Mouse (Mus musculus) forebrain, embryonic 13.5 days (tissue): ENCODE measurements around the gene Rtn4rl2. TPM values are rescaled to one million over a fixed set of nuclear protein-coding genes. Genes with fewer than 3 reads are reported as not detected.

Experiments used
- ATAC-seq: fragments of 200-750 bp; cut with Nextera tagmentation; 2 replicates; pipeline ENCODE4 v1.8.0; 2017
- H3K27ac ChIP-seq: fragments of 300-500 bp; sonication (generic); 2 replicates; pipeline ENCODE4 v1.5.1; 2015; ENCODE audit warnings: inconsistent platforms, mild to moderate bottlenecking, moderate library complexity
- H3K27me3 ChIP-seq: fragments of 300-500 bp; sonication (generic); 2 replicates; pipeline ENCODE4 v1.6.1; 2015; ENCODE audit warnings: mild to moderate bottlenecking, inconsistent platforms
- H3K36me3 ChIP-seq: fragments of 300-500 bp; sonication (generic); 2 replicates; pipeline ENCODE4 v1.6.1; 2015; ENCODE audit warnings: mild to moderate bottlenecking, inconsistent platforms; ENCODE audit not compliant: poor library complexity, severe bottlenecking
- H3K4me1 ChIP-seq: fragments of 300-500 bp; sonication (generic); 2 replicates; pipeline ENCODE4 v1.6.1; 2015; ENCODE audit warnings: inconsistent platforms
- H3K4me2 ChIP-seq: fragments of 300-500 bp; sonication (generic); 2 replicates; pipeline ENCODE4 v1.6.1; 2015; ENCODE audit warnings: inconsistent platforms, mild to moderate bottlenecking, moderate library complexity
- H3K4me3 ChIP-seq: fragments of 300-500 bp; sonication (generic); 2 replicates; pipeline ENCODE4 v1.5.1; 2015; ENCODE audit warnings: mild to moderate bottlenecking, inconsistent platforms
- H3K9ac ChIP-seq: fragments of 300-500 bp; sonication (generic); 2 replicates; pipeline ENCODE4 v1.6.1; 2015; ENCODE audit warnings: mild to moderate bottlenecking, inconsistent platforms
- H3K9me3 ChIP-seq: fragments of 300-500 bp; sonication (generic); replicated peaks from 2 replicates; pipeline ENCODE4 v1.6.1; 2016; ENCODE audit warnings: inconsistent platforms
- WGBS: fragments of 180-500 bp; shearing (Covaris S2); methylation state at CpG from one replicate; pipeline ENCODE4 v1.1.7; 2015; 5-methylcytosine and 5-hydroxymethylcytosine counted together
- polyA plus RNA-seq: library from polyadenylated mRNA; unstranded; fragments of >200 nt; fragmentation: Nextera tagmentation; extraction: Ambion mirVana; gene quantifications from 2 replicates; pipeline ENCODE4 v1.2.1, GENCODE M21; 2015

The Rtn4rl2 gene
- polyA plus RNA-seq, 1 experiment from 2014 or later, result 5.6 TPM

DNA sequence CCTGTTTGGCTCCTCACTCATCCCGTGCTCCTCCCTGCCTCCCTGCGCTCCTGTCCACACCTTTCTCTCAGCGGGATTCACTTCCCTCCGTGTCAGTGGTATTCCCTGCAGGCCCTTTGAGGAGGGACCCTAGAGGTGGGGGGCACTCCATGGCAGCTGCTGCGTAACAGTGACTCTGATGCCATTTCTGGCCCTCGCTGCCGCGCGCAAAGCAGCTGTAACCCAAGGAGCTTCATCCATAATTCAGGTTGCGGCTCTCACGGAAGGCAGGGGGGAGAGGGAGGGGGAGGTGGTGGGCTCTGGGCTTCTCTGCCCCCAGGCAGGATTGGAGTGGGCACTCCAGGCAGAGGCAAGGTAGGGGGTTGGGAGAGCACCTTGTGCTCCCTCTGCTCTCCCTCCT lies 3.0 kb downstream of the Rtn4rl2 start:
- Histone ChIP-seq H3K27me3 (peaks cover 75% of the 10 kb centered on the region), H3K9me3 (no peaks in the 10 kb centered on the region), H3K27ac (no peak overlapping the region), H3K4me1 (peaks cover 41% of the 10 kb centered on the region), H3K36me3 (0 out of 2 replicates have a peak, but pooled peaks cover 4% of the 10 kb centered on the region), H3K9ac (no peak overlapping the region), H3K4me2 (peak overlapping the region; percentile 93), H3K4me3 (peak overlapping the region; percentile 14)
- no peak for ATAC-seq
- WGBS, result 6% methylated on average over 11 of the region's 11 CpGs

- peak overlapping the region; percentile 14; the same call in 1 of the 2 replicates for H3K4me3 ChIP-seq
- 10% methylated on average over 6 of the region's 6 CpGs for WGBS
- H3K9me3 ChIP-seq, result no peaks in the 10 kb centered on the region
- H3K4me1 ChIP-seq, result peaks cover 40% of the 10 kb centered on the region
- H3K36me3 ChIP-seq, result 0 out of 2 replicates have a peak, but pooled peaks cover 4% of the 10 kb centered on the region
- ATAC-seq, result no peak
- H3K4me2 ChIP-seq, result peak overlapping the region; percentile 93
- no peak overlapping the region for H3K9ac ChIP-seq
- H3K27me3 ChIP-seq, result peaks cover 74% of the 10 kb centered on the region
- H3K27ac ChIP-seq, result no peak overlapping the region
These were observed 3.4 kb downstream of the Rtn4rl2 start for GRCm38 (mm10) chr2:84883084-84883483.

GRCm38 (mm10) chr2:84882606-84883005 lies 3.9 kb downstream of the Rtn4rl2 start:
- H3K4me2 ChIP-seq, result peak overlapping the region; percentile 93
- H3K36me3 ChIP-seq, result 0 out of 2 replicates have a peak, but pooled peaks cover 4% of the 10 kb centered on the region
- no peak overlapping the region for H3K27ac ChIP-seq
- H3K4me1 ChIP-seq, result peaks cover 35% of the 10 kb centered on the region
- no peaks in the 10 kb centered on the region for H3K9me3 ChIP-seq
- peak overlapping the region; percentile 40 for H3K9ac ChIP-seq
- ATAC-seq, result no peak
- 8% methylated on average over 23 of the region's 23 CpGs for WGBS
- peaks cover 69% of the 10 kb centered on the region for H3K27me3 ChIP-seq
- H3K4me3 ChIP-seq, result 0 out of 2 replicates have a peak overlapping the region, but pooled peaks have one; percentile 7

DNA sequence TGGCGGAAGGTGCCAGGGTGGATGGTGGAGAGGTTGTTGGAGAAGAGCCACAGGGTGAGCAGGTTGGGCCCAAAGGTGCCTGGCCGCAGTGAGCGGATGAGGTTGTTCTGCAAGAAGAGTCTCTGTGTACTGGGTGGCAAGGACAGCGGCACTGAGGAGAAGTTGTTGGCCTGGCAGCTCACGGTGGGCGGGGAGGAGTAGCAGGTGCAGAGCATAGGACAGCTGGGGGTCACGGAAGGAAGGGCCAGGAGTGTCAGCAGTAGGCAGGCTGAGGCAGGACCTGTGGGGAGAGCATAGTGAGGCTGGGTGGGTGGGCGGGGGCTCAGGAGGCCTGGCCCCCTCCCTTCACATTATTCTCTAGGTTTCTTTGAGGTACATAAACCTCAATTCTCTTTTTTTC lies 5.9 kb downstream of the Rtn4rl2 start:
- no peak for ATAC-seq
- Histone ChIP-seq H3K4me2 (no peak overlapping the region), H3K36me3 (peaks cover 10% of the 10 kb centered on the region; the same call in 1 of the 2 replicates), H3K27me3 (peaks cover 61% of the 10 kb centered on the region), H3K9me3 (no peaks in the 10 kb centered on the region), H3K27ac (no peak overlapping the region), H3K9ac (no peak overlapping the region), H3K4me3 (no peak overlapping the region), H3K4me1 (peaks cover 28% of the 10 kb centered on the region)
- 81% methylated on average over 8 of the region's 8 CpGs for WGBS

GRCm38 (mm10) chr2:84875842-84876241 lies 10.7 kb downstream of the Rtn4rl2 start:
- Histone ChIP-seq H3K9me3 (no peaks in the 10 kb centered on the region), H3K27me3 (peaks cover 62% of the 10 kb centered on the region), H3K9ac (no peak overlapping the region), H3K4me3 (no peak overlapping the region), H3K36me3 (peaks cover 15% of the 10 kb centered on the region; the same call in 1 of the 2 replicates), H3K4me2 (no peak overlapping the region), H3K4me1 (peaks cover 20% of the 10 kb centered on the region), H3K27ac (no peak overlapping the region)
- no peak; the same call in 1 of the 2 replicates for ATAC-seq
- WGBS, result 60% methylated on average over 6 of the region's 6 CpGs

GRCm38 (mm10) chr2:84872105-84872716 lies 14.3 kb downstream of the Rtn4rl2 start:
- no peaks in the 10 kb centered on the region for H3K9me3 ChIP-seq
- 1% methylated on average over 74 of the region's 78 CpGs for WGBS
- peak; percentile 19; the same call in 1 of the 2 replicates for ATAC-seq
- H3K4me1 ChIP-seq, result peaks cover 28% of the 10 kb centered on the region
- H3K9ac ChIP-seq, result peak overlapping the region; percentile 58
- peak overlapping the region; percentile 48 for H3K4me3 ChIP-seq
- H3K36me3 ChIP-seq, result peaks cover 11% of the 10 kb centered on the region; the same call in 1 of the 2 replicates
- H3K27me3 ChIP-seq, result peaks cover 84% of the 10 kb centered on the region
- peak overlapping the region; percentile 81 for H3K4me2 ChIP-seq
- H3K27ac ChIP-seq, result no peak overlapping the region

DNA sequence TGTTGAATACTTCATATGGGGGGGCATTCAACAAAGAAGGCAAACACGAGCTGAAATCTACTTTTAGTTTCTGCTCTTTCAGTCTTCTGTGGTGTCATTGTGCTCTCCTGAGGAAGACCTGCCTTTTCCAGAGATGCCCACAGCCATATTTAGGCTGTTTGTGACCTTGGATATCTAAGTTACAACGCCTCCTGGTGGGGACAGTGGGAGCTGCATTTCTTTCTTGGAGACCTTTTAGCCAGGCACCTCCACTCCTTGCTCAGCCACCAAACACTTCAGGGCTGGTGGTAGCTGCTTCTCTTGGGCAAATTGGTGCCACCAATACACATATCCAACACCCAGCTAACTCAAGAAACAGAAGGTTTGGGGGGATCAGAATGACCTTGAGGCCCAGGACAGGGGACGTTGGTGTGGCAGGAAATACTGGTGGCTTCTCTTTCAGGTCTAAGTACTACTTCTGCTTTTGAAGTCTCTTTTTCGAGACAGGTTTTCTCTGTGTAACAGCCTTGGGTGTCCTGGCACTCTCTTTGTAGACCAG lies 15.8 kb downstream of the Rtn4rl2 start:
- Histone ChIP-seq H3K27me3 (peaks cover 84% of the 10 kb centered on the region), H3K4me2 (no peak overlapping the region)

DNA sequence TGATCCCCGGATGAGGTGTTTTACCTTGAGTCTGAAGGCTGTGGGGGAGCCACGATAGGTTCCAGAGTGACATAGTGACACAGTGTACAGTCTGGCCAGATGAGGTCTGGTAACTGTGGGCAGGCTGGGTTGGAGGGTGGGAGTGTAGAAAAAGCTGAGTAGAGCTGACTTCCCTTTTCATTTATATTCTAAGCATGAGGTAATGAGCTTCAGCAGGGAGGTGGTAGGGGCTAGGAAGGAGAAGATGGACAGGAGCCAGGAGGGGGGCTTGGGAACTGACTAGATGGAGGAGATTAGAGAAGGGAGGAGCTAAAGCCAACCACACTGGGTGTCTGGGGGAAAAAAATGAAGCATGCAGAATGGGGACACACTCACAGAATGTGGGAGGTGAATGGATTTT lies 17.5 kb downstream of the Rtn4rl2 start:
- Histone ChIP-seq H3K4me2 (no peak overlapping the region), H3K4me1 (peaks cover 40% of the 10 kb centered on the region), H3K36me3 (peaks cover 5% of the 10 kb centered on the region; the same call in 1 of the 2 replicates), H3K9me3 (no peaks in the 10 kb centered on the region), H3K9ac (no peak overlapping the region), H3K27me3 (peaks cover 75% of the 10 kb centered on the region), H3K27ac (peak overlapping the region; percentile 40; the same call in 1 of the 2 replicates), H3K4me3 (no peak overlapping the region)
- WGBS, result 66% methylated on average over 2 of the region's 2 CpGs
- ATAC-seq, result peak; percentile 17; the same call in 1 of the 2 replicates

More for the DNA sequence above, 15.8 kb downstream of the Rtn4rl2 start:
- Histone ChIP-seq H3K9me3 (no peaks in the 10 kb centered on the region), H3K4me1 (peaks cover 39% of the 10 kb centered on the region), H3K27ac (no peak overlapping the region), H3K36me3 (peaks cover 5% of the 10 kb centered on the region; the same call in 1 of the 2 replicates), H3K9ac (no peak overlapping the region), H3K4me3 (no peak overlapping the region)
- 60% methylated on average over 4 of the region's 4 CpGs for WGBS
- no peak for ATAC-seq

DNA sequence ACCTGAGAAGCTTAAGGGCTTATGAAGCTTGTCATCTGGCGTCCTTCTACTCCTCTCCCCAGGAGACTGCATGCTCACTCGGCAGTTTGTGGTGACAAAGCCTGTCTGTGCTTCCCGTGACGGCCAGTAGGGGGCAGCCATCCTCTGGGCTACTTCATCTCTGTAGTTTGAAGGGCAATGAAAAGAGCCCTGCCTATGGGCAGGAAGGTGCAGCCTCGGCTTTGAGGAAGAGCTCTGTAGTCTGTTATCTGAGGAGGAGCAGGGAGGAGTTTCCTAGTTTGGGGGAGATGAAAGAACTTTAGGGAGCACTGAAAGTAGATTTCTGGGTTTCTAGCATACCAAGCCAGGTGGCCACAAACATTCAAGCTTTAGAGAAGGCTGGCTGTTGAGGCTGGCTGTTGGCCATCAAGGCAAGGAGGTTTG lies 18.0 kb downstream of the Rtn4rl2 start:
- peaks cover 5% of the 10 kb centered on the region; the same call in 1 of the 2 replicates for H3K36me3 ChIP-seq
- no peak overlapping the region for H3K4me3 ChIP-seq
- H3K4me2 ChIP-seq, result no peak overlapping the region
- no peaks in the 10 kb centered on the region for H3K9me3 ChIP-seq
- peak overlapping the region; percentile 40; the same call in 1 of the 2 replicates for H3K27ac ChIP-seq
- 2% methylated on average over 5 of the region's 5 CpGs for WGBS
- no peak for ATAC-seq
- H3K9ac ChIP-seq, result no peak overlapping the region
- H3K4me1 ChIP-seq, result peaks cover 40% of the 10 kb centered on the region
- H3K27me3 ChIP-seq, result peaks cover 71% of the 10 kb centered on the region

- H3K4me2 ChIP-seq, result peak overlapping the region; percentile 70
- H3K27me3 ChIP-seq, result peaks cover 44% of the 10 kb centered on the region
- H3K27ac ChIP-seq, result peak overlapping the region; percentile 80
- no peaks in the 10 kb centered on the region for H3K9me3 ChIP-seq
- ATAC-seq, result peak; percentile 84
- under 1% methylated on average over 41 of the region's 47 CpGs for WGBS
- H3K36me3 ChIP-seq, result peaks cover 10% of the 10 kb centered on the region; the same call in 1 of the 2 replicates
- H3K4me3 ChIP-seq, result peak overlapping the region; percentile 40
- peaks cover 25% of the 10 kb centered on the region; the same call in 1 of the 2 replicates for H3K4me1 ChIP-seq
- peak overlapping the region; percentile 57 for H3K9ac ChIP-seq
These were observed 20.6 kb downstream of the Rtn4rl2 start for GRCm38 (mm10) chr2:84865616-84866571.

DNA sequence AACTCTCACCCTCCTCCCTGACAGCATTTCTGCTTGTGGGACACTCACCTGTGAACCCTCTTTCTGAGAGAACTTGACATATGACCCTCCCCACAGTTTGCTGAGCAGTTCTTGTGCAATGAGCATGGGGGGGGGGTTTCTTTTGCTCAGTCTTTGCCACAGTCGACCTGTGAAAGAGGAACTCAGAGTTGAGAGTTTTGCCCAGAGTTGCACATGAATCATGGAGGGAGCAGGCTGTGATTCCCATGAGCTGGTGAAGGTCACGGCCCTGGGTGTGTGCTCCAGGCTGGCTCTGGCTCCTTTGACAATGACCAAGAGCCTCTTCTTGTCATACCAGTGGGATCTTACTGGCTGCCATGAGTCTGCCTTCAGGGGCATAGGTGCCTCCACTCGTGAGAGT lies 24.3 kb downstream of the Rtn4rl2 start:
- WGBS, result 88% methylated on average over 3 of the region's 3 CpGs
- H3K9me3 ChIP-seq, result no peaks in the 10 kb centered on the region
- no peak overlapping the region for H3K27ac ChIP-seq
- peaks cover 19% of the 10 kb centered on the region; the same call in 1 of the 2 replicates for H3K36me3 ChIP-seq
- no peak for ATAC-seq
- H3K4me1 ChIP-seq, result peaks cover 17% of the 10 kb centered on the region; the same call in 1 of the 2 replicates
- no peak overlapping the region for H3K4me3 ChIP-seq
- H3K27me3 ChIP-seq, result peaks cover 15% of the 10 kb centered on the region
- H3K9ac ChIP-seq, result no peak overlapping the region
- no peak overlapping the region for H3K4me2 ChIP-seq
